Mouse (Mus musculus) retina, embryonic 14.5 days (tissue): ENCODE measurements around the gene Myom1.

Experiments used
- DNase-seq: peaks from one replicate; pipeline ENCODE4 v3.0.0-alpha.2; 2015; ENCODE audit warnings: low spot score

The Myom1 gene

DNA sequence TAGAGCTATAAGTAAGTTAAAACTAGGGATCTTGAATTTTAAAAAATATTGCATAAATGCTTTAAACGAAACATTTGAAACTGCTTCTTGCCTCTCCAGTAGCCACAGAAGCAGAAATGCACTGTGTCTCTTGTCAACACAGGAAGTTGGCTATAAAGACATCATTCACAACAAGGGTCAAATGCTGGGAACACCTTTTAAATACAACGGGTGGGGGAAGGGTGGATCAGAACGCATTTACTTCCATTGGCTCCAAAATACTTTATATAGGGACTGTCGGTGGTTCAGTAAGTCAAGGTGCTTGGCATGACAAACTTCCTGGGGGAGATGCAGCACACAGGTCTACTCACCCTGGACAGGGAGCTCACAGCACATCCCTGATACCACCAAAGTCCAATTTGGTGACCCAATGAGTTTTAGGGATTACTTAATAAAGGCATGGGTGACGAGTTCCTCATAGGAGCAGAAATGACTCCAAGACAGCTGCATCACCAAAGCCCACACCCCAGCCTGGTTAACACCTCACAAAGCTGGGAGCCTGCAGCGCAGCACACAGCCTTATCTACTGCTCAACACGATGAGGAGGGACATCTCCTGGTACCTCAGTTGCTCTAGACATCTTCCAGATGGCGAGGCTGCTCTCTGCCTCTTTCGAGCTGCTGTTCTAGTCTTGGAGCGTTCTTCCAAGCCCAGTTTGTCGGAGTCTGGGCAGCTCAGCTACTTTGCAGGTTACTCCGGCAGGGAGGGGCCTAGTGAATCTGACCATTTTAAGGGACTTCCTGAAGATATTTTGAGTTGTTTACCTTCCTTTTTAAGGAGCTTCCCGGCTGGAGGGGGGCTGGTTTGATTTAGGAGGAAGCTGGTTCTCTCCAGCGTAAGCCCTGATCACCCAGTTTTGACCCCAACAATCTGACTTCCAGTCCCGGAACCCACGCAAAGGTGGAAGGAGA lies 134.2 kb downstream of the Myom1 start:
- DNase-seq: no peak

DNA sequence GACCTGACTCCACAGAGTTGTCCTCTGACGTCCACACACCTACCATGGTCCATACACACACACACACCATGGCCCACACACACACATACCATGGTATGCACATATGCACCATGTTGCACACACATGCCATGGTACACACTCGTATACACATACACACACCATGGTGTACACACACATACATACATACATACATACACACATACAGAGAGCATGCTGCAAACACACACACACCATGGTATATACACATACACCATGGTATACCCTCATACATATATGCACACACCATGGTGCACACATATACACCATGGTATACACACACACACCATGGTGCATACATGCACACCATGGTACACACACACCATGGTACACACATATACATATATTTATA lies 134.9 kb downstream of the Myom1 start:
- no peak for DNase-seq

DNA sequence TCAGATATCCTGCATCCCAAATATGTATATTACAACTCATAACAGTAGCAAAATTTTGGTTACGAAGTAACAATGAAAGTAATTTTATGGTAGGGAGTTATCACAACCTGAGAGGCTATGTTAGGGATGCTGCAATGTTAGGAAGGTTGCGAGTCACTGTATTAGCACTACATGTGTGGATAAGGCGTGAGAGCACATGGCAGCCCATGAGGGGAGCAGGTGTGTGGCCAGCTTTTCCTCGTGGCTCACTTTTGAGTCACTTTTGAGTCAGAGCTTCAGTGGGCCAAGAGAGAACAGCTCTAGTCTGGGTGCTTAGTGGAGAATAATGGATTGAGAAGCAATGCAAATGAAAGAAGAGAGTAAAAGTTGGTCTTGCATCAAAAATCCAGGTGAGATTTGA lies 139.6 kb downstream of the Myom1 start:
- no peak for DNase-seq

DNA sequence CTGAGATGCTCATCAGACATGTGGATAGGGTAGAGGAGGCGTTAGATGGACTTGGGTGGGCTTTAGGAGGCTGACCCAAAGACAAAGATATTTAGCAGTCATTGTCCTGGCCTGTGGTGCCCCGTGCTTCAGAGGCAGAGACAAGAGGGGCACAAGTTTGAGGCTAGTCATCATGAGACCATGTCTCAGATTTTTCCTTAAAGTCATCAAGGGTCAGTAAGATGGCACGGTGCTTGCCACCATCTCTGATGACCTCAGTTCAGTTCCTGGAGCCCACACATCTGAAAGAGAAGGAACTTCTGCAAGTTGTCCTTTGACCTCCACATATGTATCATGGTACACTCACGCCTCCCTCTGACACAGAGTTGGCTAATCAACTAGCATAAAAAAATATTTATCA lies 140.7 kb downstream of the Myom1 start:
- no peak for DNase-seq

DNA sequence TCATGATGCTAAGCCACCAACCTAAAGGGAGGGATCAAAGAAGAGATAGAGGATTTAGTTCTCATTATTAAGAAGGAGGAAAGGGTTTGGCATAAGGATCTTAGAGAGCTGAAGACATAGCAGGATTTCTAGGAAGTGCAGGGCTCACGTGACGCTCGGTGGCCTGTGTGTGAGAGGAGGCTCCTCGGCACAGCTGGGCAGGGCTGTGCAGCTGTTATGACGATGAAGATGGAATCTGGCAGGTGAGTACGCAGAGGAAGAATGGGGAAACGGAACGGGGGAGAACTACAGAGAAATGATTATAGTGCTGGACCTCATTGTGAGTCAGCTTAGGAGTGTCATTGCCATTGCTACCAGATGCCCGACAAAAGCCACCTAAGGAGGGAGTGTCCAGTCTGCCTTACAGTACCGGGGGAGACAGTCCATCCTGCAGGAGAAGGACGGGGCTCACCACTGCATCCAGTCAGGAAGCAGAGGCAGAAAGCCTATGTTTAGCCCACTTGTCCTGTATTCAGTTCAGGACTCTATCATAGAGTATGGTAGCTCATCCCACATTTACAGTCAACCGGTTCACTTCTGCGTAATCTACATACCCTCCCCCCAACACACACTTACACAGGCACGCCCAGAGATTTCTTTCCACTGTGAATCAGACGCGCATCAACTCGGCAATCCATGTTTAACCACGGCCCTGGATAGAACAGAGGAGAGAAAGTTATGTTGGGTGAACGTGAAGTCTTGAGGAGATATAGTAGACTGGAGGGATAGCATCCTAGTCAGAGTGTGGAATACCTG lies 142.1 kb downstream of the Myom1 start:
- no peak for DNase-seq

DNA sequence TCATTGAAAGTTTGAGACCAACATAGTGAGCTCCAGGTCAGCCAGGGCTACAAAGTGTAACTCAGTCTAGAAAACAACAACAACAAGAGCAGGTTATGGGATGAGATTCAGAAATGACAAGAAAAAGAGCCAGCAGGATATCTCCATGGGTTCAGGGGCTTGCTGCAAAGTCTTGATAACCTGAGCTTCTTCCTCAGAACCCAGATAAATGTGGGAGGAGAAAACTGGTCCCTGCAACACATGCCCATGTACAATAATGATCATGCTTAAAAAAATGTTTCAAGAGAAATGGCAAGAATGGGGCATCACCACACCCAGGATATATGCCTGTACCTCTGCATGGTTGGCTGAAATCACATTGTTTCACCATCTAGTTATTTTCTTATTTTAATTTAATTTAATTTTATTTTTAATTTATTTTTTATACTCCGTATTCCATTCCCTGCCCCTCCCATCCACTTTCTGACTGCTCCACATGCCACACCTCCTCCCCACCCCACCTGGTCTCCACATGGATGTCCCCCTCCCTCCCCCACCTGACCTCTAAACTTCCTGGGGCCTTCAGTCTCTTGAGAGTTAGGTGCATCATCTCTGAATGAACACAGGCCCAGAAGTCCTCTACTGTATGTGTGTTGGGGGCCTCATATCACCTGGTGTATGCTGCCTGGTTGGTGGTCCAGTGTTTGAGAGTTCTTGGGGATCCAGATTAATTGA lies 143.0 kb downstream of the Myom1 start:
- DNase-seq: no peak

DNA sequence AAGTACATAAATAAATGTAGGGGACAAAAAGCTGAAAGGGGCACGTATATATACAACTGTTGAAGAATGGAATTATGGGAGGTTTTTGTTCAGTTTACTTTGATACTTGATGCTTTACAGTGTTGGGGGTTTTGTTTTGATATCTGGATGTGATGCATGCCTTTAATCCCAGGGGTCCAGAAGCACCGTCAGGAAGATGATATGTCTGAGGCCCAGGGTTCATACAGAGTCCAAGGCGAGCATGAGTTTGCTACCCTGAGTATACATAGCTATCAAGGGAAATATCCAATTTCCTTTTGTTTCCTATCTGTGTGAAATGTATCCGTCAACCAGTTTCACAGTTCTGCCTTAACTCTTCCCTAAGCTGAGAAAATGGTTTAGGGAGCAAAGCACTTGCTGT lies 150.9 kb downstream of the Myom1 start:
- no peak for DNase-seq

DNA sequence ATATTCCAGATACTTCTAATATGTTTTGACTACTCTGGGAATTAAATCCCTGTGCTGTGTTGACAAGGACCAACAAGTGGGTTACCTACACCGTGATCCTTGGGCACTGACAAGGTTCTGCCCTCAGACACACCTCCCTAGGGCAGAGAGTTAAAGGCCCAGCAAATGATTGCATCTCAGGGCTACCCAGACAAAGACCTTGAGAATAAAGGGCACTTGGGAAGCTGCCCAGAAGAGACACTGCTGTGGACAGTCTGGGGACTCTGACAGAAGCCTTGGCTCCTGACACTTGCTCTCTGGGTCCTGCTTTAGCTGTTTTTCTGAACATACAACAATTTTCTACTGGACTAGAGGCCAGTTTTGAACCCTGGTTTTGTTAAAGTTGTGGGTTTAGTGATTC lies 152.8 kb downstream of the Myom1 start:
- no peak for DNase-seq

DNA sequence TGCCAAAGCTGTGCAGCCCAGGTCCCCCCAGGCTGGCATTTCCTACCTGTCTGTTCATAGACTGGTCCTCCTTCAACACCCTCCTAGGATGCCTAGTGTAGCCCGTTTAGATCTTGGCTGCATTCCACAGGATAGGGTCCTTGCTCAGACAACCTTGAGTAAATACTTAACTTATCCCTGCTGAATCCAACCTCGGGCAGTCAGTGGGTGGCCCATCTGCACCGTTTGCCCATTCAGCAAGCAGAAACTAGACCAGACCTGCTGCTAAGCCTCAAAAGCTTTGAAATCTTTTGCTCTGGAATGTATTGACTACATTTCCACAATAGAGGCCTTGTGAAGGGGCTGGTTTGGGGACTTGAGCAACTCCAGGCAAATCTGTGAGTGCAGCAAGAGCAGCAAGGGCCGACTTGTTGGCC lies 156.7 kb downstream of the Myom1 start:
- no peak for DNase-seq

DNA sequence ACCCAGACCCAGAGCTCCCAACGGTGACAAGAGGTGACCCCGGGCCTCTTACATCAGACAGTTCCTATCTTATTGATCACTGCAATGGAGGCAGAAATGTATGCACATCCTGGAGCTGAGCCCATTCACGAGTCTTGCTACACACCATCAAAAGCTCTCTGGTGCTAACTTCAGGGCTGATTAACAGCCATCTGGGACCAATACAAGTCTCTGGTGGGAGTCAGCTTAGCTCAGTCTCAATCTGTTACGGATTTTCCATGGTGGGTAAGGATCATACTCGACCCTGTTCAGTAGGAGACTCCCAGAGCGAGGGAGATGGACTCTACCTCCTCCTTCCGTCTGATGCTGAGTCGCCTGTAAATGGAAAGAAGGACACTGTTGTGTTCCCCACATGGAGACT lies 157.3 kb downstream of the Myom1 start:
- DNase-seq: no peak

DNA sequence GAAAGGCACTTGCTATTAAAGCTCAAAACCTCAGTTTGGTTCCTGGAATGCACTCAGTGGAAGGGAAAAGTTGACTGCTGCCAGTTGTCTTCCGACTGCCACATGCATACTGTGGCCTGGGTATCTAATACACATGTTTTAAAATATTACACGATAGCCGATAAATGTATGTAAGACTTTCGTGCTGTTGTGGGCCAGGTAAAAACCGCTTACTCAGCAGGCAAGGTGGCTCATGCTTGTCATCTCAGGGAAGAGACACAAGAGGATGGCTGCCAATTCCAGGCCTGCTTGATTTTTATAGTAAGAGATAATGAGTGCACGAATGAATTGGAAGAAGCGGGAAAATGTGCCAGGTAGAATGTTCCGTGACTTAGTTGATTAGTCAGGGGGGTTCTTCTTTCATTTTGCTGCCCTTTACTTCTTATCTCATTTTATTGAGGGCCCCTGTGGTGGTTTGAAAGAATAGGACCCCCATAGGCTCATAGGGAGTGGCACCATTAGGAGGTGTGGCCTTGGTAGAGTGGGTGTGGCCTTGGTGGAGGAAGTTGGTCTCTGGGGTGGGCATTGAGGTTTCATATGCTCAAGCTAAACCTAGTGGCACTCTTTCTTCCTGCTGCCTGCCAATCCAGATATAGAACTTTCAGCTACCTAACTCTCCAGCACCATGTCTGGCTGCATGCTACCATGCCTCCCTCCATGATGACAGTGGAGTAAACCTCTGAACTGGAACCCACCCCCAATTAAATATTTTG lies 158.0 kb downstream of the Myom1 start:
- no peak for DNase-seq

DNA sequence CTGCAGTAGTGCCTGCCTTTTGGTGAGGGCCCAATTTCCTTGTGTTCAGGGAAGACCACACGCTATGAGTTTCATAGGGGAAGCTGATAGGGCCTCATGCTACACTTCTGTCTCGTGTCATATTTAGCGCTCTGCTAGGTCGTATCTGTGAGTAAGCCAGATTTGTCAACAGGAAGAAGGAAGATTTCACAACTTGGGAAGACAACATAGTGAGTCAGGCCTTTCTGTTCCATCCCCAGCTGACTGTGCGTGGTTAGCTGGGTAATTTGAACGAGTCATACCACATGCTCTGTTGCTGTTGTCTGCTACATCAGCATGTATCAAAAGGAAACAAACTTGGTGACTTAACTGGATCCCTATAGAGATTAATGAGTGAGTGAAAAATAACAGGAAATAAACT lies 162.6 kb downstream of the Myom1 start:
- no peak for DNase-seq

DNA sequence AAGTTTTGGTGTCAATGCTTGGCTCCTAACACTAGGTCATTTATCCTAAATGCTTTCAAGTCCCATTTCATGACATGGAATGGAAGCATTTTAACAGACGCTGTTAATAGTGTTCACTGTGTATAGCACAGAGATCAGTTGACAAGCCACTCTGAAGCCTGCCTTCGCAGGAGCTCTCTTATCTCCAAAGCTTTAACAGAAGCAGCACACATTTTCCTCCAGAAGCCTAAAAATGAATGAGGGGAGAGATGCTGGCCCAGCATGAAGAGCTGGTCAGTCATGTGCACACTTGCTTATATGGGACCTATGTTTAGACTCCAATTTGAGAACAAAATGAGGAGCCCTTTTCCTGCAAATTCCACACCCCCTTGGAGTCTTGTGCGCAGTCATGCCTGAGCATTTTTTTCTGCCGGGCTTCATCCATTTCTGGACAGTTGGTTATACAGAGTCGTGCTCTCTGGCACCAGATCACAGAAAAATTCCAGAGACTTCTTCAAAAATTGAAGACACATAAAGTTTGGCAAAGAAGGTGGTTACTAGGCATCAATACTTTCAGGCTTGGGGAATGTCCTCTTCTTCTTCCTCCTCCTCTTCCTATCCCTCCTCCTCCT lies 165.9 kb downstream of the Myom1 start:
- DNase-seq: no peak

DNA sequence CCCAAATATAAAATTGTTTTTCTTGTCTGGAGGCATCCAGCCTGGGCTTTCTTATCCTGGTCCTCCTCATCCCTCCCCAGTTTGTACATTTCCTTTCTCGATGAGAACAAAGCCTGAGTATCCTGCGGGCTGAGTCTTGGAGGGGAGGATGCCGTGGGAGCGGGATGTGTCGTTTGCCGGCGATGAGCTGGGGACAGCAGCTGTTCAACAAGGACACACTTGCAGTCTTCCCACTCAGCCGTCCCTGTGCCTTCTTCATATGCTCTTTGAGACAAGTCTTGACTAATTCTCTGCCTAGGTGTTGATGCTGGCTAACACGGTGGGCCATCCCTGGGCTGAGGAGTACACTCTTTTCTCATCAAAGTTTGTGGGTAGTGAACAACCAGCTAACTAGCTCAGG lies 166.4 kb downstream of the Myom1 start:
- DNase-seq: no peak

DNA sequence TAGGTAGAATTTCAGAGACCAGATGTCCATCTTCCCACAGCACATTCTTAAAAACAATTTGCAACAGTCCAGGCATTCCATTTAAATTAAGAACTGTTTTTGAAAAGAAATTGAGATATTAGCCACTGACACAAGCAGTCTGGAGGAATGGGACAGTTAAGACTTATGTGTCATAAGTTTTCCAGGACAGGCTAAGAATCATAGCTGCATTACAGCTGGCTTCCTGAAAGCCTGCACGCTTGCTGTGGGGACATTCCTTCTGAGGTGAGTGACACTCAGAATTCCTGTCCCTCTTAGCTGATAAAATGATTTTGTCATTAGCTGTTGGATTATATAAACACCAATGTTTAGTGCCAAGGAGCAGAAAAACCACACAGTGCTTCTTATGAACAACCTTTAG lies 167.2 kb downstream of the Myom1 start:
- no peak for DNase-seq

DNA sequence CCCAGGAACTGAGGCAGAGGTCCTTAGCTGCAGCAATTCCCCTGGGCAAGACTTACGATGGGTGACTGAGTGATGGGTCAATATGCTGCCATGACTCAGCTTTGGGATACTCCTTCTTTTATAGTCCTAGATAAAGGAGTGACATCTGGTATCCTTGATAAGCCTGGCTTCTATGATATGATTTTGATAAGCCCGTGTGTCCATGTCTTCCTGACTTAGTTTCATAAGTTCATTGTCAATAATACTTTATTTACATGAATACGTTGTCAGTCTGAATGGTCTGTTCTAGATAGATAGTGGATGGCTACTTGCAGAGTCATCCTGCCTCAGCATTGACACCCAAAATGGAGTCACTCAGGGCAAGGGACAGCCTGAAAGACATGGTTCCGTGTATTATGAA lies 168.7 kb downstream of the Myom1 start:
- no peak for DNase-seq
